Mouse (Mus musculus): ENCODE measurements around the gene Tulp3. TPM values are rescaled to one million over a fixed set of nuclear protein-coding genes. Genes with fewer than 3 reads are reported as not detected.

Gene Tulp3
- total RNA-seq (2014; rRNA removed; ENCODE audit: low replicate concordance) (3.2 and 5.1 TPM in 2 replicates), polyA plus RNA-seq (2015; fragmentation: Nextera tagmentation; extraction: Ambion mirVana) (3.7 and 5.1 TPM in 2 replicates)

DNA sequence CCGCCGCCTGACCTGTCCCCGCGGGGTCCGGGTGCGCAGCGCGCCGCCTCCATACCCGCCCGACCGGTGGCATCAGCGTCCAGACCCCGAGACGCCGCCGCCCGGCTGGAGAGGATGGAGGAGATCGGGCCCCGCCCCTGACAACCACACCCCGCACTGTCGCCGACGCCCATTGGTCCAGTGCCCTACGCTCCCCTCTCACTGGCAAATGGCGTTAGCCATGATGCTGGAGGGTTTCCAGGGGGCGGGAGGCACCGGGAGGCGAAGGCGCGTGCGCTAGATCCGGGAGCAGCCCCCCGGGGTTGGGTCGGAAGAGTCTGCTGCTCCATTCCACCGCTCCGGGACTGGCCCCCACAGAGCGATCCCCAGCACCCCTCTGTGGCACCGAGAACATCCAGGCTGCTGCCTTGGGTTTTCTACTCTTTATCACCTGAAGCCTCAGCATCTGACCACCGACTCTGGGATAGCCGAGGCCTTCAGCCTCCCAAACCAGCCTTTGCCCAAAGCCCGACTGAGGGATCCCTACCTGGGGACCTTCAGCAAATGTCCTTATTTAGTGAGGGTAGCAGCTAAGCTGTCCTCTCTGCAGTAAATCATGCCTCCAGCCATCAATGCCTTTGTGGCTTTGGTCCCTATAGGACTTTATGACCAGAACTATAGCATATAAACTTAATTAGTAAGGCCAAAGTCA is at the start of gene Tulp3:
Gene Tulp3, minus strand, starts transcription at position 126 of the 691 bp plus-strand sequence.
- under 1% methylated on average over 42 of the region's 42 CpGs for WGBS
- peak; percentile 93 for DNase-seq (ENCODE audit: low spot score)

DNA sequence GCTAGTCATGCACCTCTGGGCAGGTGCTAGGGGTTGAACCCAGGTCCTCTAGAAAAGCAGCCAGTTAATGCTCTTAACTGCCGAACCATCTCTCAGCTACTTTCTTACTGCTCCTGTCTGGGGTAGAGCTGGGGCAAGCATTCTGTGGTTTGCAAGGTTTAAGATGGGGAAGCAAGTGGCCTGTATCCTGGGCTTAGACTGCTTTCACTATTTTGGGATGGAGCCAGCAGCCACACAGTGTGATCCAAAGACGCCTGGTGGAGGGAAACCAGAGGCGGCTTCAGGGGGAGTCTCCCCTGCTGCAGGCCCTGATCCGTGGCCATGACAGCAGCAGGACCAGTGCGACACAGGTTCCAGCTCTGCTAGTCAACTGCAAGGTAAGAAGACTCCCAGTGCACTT is 49.1 kb upstream of the Tulp3 start:
- TF ChIP-seq EP300 (IDR thresholded peaks at IDR 0.05; ENCODE audit: low read depth): no peak
- no peak for TF ChIP-seq CTCF (IDR thresholded peaks at IDR 0.05; ENCODE audit: low read depth)
- Histone ChIP-seq H3K36me3 (replicated peaks; ENCODE audit: control insufficient read depth, insufficient read depth, low read length) (peaks cover 23% of the 10 kb centered on the region), H3K4me2 (ENCODE audit: low read depth, low read length) (no peak overlapping the region), H3K9ac (replicated peaks; ENCODE audit: low read depth, low read length) (no peak overlapping the region), H3K9me3 (replicated peaks; ENCODE audit: control insufficient read depth, low read length) (no peaks in the 10 kb centered on the region), H3K27ac (ENCODE audit: low read depth) (no peak overlapping the region), H3K4me1 (ENCODE audit: control insufficient read depth, insufficient read depth) (0 out of 2 replicates have a peak, but pooled peaks cover 4% of the 10 kb centered on the region), H3K4me3 (ENCODE audit: low read depth, low read length) (no peak overlapping the region), H3K27me3 (ENCODE audit: control insufficient read depth, insufficient read depth, low read length) (no peaks in the 10 kb centered on the region)
- 41% methylated on average over 5 of the region's 5 CpGs for WGBS
- ATAC-seq (ENCODE audit: insufficient read depth, low read depth) (no peak), DNase-seq (ENCODE audit: low spot score) (no peak)

More for the DNA sequence above, at the start of gene Tulp3:
- H3K4me2 ChIP-seq (ENCODE audit: low read depth, low read length): peak within 1 kb of the TSS; percentile 92
- peak within 1 kb of the TSS; percentile 58 for H3K9ac ChIP-seq (replicated peaks; ENCODE audit: low read depth, low read length)
- peaks cover 9% of the 10 kb centered on the region for H3K4me1 ChIP-seq (ENCODE audit: control insufficient read depth, insufficient read depth)
- H3K9me3 ChIP-seq (replicated peaks; ENCODE audit: control insufficient read depth, low read length): no peaks in the 10 kb centered on the region
- no peaks in the 10 kb centered on the region for H3K27me3 ChIP-seq (ENCODE audit: control insufficient read depth, insufficient read depth, low read length)
- H3K4me3 ChIP-seq (ENCODE audit: low read depth, low read length): peak within 1 kb of the TSS; percentile 80
- ATAC-seq (ENCODE audit: insufficient read depth, low read depth): peak; percentile 99
- H3K27ac ChIP-seq (ENCODE audit: low read depth): peak within 1 kb of the TSS; percentile 63
- H3K36me3 ChIP-seq (replicated peaks; ENCODE audit: control insufficient read depth, insufficient read depth, low read length): peaks cover 20% of the 10 kb centered on the region
- TF ChIP-seq CTCF (IDR thresholded peaks at IDR 0.05; ENCODE audit: low read depth) (no peak), EP300 (IDR thresholded peaks at IDR 0.05; ENCODE audit: low read depth) (no peak)

DNA sequence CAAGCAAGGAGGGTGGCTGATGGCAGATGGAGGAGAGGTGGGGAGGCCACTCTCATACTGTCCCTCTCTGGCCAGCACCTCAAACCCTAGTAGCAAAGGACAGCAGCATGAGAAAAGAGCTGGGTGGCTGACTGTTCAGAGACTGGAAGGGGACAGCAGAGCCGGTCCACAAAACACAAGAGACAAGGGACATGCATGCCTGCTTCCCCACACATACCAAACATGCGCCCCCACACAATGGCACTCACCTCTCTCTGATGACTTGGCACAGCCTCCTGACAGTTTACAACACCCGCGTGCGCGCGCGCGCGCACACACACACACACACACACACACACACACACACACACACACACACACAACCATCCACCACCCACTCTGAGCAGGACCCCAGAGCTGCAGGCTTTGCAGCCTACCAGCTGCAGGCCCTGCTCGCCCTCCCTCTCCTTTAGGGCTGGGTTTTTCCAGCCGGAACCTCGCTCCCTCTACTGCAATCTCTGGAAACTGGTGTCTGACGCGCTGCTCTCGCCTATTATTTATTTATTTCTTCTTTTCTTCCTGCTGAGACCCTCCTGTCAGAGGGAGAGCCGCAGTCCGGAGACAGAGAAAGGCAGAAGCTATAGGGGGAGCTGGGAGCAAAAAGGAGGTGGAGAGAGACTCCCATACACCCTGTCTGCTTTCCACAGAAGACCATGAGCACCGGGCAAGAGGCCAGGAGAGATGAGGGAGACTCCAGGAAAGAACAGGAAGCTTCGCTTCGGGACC is 44.0 kb upstream of the Tulp3 start:
- WGBS: 28% methylated on average over 21 of the region's 21 CpGs

DNA sequence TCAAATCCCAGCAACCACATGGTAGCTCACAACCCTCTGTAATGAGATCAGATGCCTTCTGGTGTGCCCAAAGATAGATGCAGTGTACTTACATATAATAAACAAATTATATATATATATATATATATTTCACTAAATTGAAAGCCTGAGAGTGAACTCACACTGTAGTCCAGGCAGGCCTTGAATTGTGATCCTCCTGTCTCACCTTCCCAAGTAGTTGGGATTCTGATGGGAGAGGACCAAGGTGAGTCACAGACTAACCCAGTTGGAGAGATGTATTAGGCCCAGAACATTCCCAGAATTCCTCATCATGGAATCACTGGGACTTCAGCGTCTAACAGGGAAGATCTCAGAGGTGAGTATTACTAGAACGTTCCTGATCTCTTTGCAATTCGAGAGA is 43.3 kb upstream of the Tulp3 start, which contains the start of gene Nrip2:
Gene Nrip2, plus strand, starts transcription at position 301 of the 400 bp plus-strand sequence.
- H3K4me2 ChIP-seq (ENCODE audit: low read depth, low read length): peak within 1 kb of the TSS; percentile 57
- H3K4me1 ChIP-seq (ENCODE audit: control insufficient read depth, insufficient read depth): peaks cover 7% of the 10 kb centered on the region; the same call in 1 of the 2 replicates
- no peak within 1 kb of the TSS; the same call in 1 of the 2 replicates for H3K9ac ChIP-seq (replicated peaks; ENCODE audit: low read depth, low read length)
- no peak within 1 kb of the TSS for H3K27ac ChIP-seq (ENCODE audit: low read depth)
- no peak for ATAC-seq (ENCODE audit: insufficient read depth, low read depth)
- H3K9me3 ChIP-seq (replicated peaks; ENCODE audit: control insufficient read depth, low read length): no peaks in the 10 kb centered on the region
- H3K27me3 ChIP-seq (ENCODE audit: control insufficient read depth, insufficient read depth, low read length): no peaks in the 10 kb centered on the region
- DNase-seq (ENCODE audit: low spot score): no peak
- no peaks in the 10 kb centered on the region for H3K36me3 ChIP-seq (replicated peaks; ENCODE audit: control insufficient read depth, insufficient read depth, low read length)
- WGBS: 54% methylated on average over 3 of the region's 3 CpGs
- TF ChIP-seq EP300 (IDR thresholded peaks at IDR 0.05; ENCODE audit: low read depth): no peak
- TF ChIP-seq CTCF (IDR thresholded peaks at IDR 0.05; ENCODE audit: low read depth): no peak
- peak within 1 kb of the TSS; percentile 24 for H3K4me3 ChIP-seq (ENCODE audit: low read depth, low read length)

More for the DNA sequence above, 44.0 kb upstream of the Tulp3 start:
- Histone ChIP-seq H3K27ac (ENCODE audit: low read depth) (no peak overlapping the region), H3K9me3 (replicated peaks; ENCODE audit: control insufficient read depth, low read length) (no peaks in the 10 kb centered on the region), H3K27me3 (ENCODE audit: control insufficient read depth, insufficient read depth, low read length) (no peaks in the 10 kb centered on the region), H3K4me3 (ENCODE audit: low read depth, low read length) (peak overlapping the region; percentile 24), H3K9ac (replicated peaks; ENCODE audit: low read depth, low read length) (no peak overlapping the region; the same call in 1 of the 2 replicates), H3K4me1 (ENCODE audit: control insufficient read depth, insufficient read depth) (peaks cover 7% of the 10 kb centered on the region; the same call in 1 of the 2 replicates), H3K4me2 (ENCODE audit: low read depth, low read length) (peak overlapping the region; percentile 57), H3K36me3 (replicated peaks; ENCODE audit: control insufficient read depth, insufficient read depth, low read length) (no peaks in the 10 kb centered on the region)
- TF ChIP-seq EP300 (IDR thresholded peaks at IDR 0.05; ENCODE audit: low read depth) (no peak), CTCF (IDR thresholded peaks at IDR 0.05; ENCODE audit: low read depth) (no peak)
- ATAC-seq (ENCODE audit: insufficient read depth, low read depth): peak; percentile 68
- peak; percentile 24 for DNase-seq (ENCODE audit: low spot score)

DNA sequence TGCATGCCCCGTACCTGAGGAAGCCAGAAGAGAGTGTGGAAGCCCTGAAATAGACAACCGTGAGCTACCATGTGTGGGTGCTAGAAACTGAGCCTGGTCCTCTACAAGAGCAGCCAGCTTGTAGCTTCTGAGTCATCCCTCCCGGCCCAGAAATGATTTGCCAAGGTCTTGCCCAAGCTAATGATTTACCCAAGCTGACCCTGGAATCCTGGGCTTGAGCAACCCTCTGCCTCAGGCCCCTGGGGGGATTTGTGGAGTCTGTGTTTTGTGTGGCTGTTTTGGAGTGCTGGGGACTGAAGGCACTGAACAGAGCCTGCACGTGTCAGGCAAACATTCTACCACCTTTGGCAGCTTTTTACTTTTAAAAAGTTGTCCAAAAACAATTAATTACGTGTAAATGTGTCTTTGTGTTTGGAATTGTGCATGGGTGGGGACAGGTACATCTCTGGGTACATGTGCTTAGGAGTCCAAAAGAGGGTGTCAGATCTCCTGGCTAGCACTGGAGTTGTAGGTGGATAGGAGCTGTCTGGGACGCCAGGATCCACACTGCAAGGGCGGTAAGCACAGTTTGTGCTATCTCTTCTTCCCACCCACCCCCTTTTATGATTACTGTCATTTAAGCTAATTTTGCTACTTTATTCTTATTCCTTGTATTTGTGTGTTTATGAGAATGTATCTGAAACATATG is 42.1 kb upstream of the Tulp3 start:
- no peak overlapping the region for H3K9ac ChIP-seq (replicated peaks; ENCODE audit: low read depth, low read length)
- DNase-seq (ENCODE audit: low spot score) (no peak), ATAC-seq (ENCODE audit: insufficient read depth, low read depth) (no peak)
- H3K9me3 ChIP-seq (replicated peaks; ENCODE audit: control insufficient read depth, low read length): no peaks in the 10 kb centered on the region
- TF ChIP-seq EP300 (IDR thresholded peaks at IDR 0.05; ENCODE audit: low read depth) (no peak), CTCF (IDR thresholded peaks at IDR 0.05; ENCODE audit: low read depth) (no peak)
- H3K36me3 ChIP-seq (replicated peaks; ENCODE audit: control insufficient read depth, insufficient read depth, low read length): no peaks in the 10 kb centered on the region
- H3K4me3 ChIP-seq (ENCODE audit: low read depth, low read length): no peak overlapping the region
- no peaks in the 10 kb centered on the region for H3K27me3 ChIP-seq (ENCODE audit: control insufficient read depth, insufficient read depth, low read length)
- H3K4me1 ChIP-seq (ENCODE audit: control insufficient read depth, insufficient read depth): peaks cover 11% of the 10 kb centered on the region; the same call in 1 of the 2 replicates
- no peak overlapping the region for H3K27ac ChIP-seq (ENCODE audit: low read depth)
- no peak overlapping the region for H3K4me2 ChIP-seq (ENCODE audit: low read depth, low read length)
- WGBS: 70% methylated on average over 7 of the region's 7 CpGs

All from heart, postnatal 0 days (tissue).